Comparison of ENCODE assay signal across 22 mouse cellular contexts in genomic region chr5:110548446-110548845, GRCm38 (mm10). TPM values are rescaled to one million over a fixed set of nuclear protein-coding genes. Genes with fewer than 3 reads are reported as not detected.
DNase-seq lines count a peak whose midpoint lies in the region; ATAC-seq and TF ChIP-seq lines count a peak whose summit lies in the region.
"Had no signal": no experiment of that assay in that cellular context is flagged by ENCODE, and none has a peak within 500 bp of the region (broad histone marks: within the 10 kb centered on the region; RNA-seq: fewer than 3 reads in every experiment).

No protein-coding gene starts in this region.

- peak; percentile 29 for DNase-seq in cerebellum, adult 11-12 months
- peak; percentile 36 for DNase-seq in cerebellum, adult 9-10 months
- no peak for DNase-seq in cerebellum, adult 11 months
- DNase-seq in layer of hippocampus, adult 2 months (ENCODE audit: low spot score in 2 of 2), result no peak
- DNase-seq in layer of hippocampus, adult 9-11 months, result no peak
- DNase-seq in cerebellum, postnatal 25 days, result peak; percentile 31 to 48
- DNase-seq in kidney, postnatal 14 days, result no peak
- DNase-seq: adrenal gland, postnatal 10 days; B cell, adult 2 months; gastrocnemius, postnatal 36 days; heart, adult 18-20 months; heart, postnatal 10 days; kidney, adult 18-20 months had no signal

- ATAC-seq in cerebellum, adult (ENCODE audit: insufficient number of reproducible peaks, low FRiP score, low TSS enrichment), result no peak
- ATAC-seq: CD4-positive, CD25-positive, alpha-beta regulatory T cell, adult 4 months; forebrain, embryonic 13.5 days; intestine, embryonic 15.5 days had no signal

- peak overlapping the region; percentile 82; the same call in 1 of the 2 replicates for H3K27ac ChIP-seq in layer of hippocampus, adult 2 months
- H3K27ac ChIP-seq: embryonic facial prominence, embryonic 10.5 days; forebrain, embryonic 13.5 days; heart, embryonic 10.5 days; hindbrain, embryonic 13.5 days; intestine, embryonic 15.5 days had no signal

- peak overlapping the region; percentile 4; the same call in 1 of the 2 replicates for H3K4me3 ChIP-seq in layer of hippocampus, adult 2 months
- H3K4me3 ChIP-seq: embryonic facial prominence, embryonic 10.5 days; forebrain, embryonic 13.5 days; heart, embryonic 10.5 days; hindbrain, embryonic 13.5 days; intestine, embryonic 15.5 days had no signal

- no peak for TF ChIP-seq CTCF in layer of hippocampus, adult 2 months (conservative IDR thresholded peaks at IDR 0.05)

RNA-seq across cellular contexts. Expression of gene Galnt9, which starts 4.3 kb away (rescaled TPM):
- 100 to 1,000 TPM in 1 of 2 experiments, 10 to 100 TPM in 1; 98.3 to 111 TPM for total RNA-seq in layer of hippocampus, adult 2 months (2021)
- total RNA-seq: gastrocnemius, adult 8-10 months; gastrocnemius, postnatal 36 days; heart, postnatal 10 days; hematopoietic stem cell, adult 5-6 weeks had no signal

Comparison
In these comparisons a context has a peak if more than half of its experiments do, and no peak if none do; other contexts are left out.
1. DNase-seq: peak in cerebellum, adult 11-12 months (single experiment), cerebellum, adult 9-10 months (single experiment) and cerebellum, postnatal 25 days (2 of 2); none in cerebellum, adult 11 months (single experiment), layer of hippocampus, adult 2 months (0 of 2), layer of hippocampus, adult 9-11 months (single experiment) and kidney, postnatal 14 days (single experiment).